Mouse (Mus musculus): ENCODE results near the gene Aebp2.

DNA sequence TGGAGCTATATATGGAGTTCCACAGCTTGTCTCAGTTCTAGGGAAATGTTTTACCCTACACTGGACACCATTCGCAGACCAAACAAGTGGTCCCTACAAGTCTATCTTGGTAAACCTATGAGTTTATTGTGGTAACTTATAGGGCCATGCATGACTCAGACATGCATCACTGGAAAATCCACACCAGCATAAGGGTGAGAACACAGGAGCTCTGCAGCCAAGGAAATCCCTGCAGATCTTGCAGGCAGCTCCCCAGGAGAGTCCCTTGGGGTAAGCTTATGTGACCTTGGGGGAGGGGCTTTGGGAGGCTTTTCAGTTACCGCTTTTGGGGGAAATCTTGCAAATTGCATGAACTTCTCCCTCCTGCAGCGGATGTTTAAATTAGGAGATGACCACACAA is 8.6 kb upstream of the Aebp2 start:
- TF ChIP-seq CTCF (IDR thresholded peaks at IDR 0.05; ENCODE audit: low read depth): no peak
- TF ChIP-seq EP300 (optimal IDR thresholded peaks at IDR 0.05): no peak

Measured in stomach, postnatal 0 days (tissue).